Mouse (Mus musculus) MEL (cell line): ENCODE data around the gene Syt9. TPM values are rescaled to one million over a fixed set of nuclear protein-coding genes. Genes with fewer than 3 reads are reported as not detected.

Experiments
- DNase-seq: peaks from one replicate; pipeline ENCODE4 v3.0.0; 2011; ENCODE audit warnings: low read depth, low spot score
- H3K27ac ChIP-seq: 2 replicates; pipeline ENCODE4 v1.5.1; 2012; ENCODE audit warnings: low read depth, mild to moderate bottlenecking, control low read depth, low read length, moderate library complexity; ENCODE audit not compliant: control insufficient read depth
- H3K27me3 ChIP-seq, 2 experiments: fragments of 150-350 bp in 1 of 2; sonication (generic) in 1 of 2; 2 replicates each; pipeline ENCODE4 v1.6.1; 2012; ENCODE audit warnings: low read length in 2 of 2, mild to moderate bottlenecking in 2 of 2, improper control_type of control experiment in 1 of 2, moderate library complexity in 1 of 2; ENCODE audit not compliant: insufficient read depth in 2 of 2, control insufficient read depth in 1 of 2
- H3K36me3 ChIP-seq, 2 experiments: 2 replicates each; pipeline ENCODE4 v1.6.1; 2012 to 2014; ENCODE audit warnings: low read length in 2 of 2, improper control_type of control experiment in 1 of 2, inconsistent platforms in 1 of 2, mild to moderate bottlenecking in 1 of 2; ENCODE audit not compliant: insufficient read depth in 2 of 2, control insufficient read depth in 1 of 2
- H3K4me1 ChIP-seq, 2 experiments: fragments of 150-350 bp in 1 of 2; sonication (generic) in 1 of 2; 2 replicates each; pipeline ENCODE4 v1.6.1; 2012; ENCODE audit warnings: low read length in 2 of 2, improper control_type of control experiment in 1 of 2, mild to moderate bottlenecking in 1 of 2; ENCODE audit not compliant: insufficient read depth in 2 of 2, control insufficient read depth in 1 of 2
- H3K4me3 ChIP-seq, 2 experiments: fragments of 150-350 bp in 1 of 2; sonication (generic) in 1 of 2; 2 replicates each; pipeline ENCODE4 v1.5.1; 2012; ENCODE audit warnings: low read depth in 2 of 2, low read length in 2 of 2, mild to moderate bottlenecking in 2 of 2, moderate library complexity in 2 of 2, control low read depth in 1 of 2, improper control_type of control experiment in 1 of 2; ENCODE audit not compliant: control insufficient read depth in 1 of 2, insufficient read depth in 1 of 2
- H3K79me2 ChIP-seq: 2 replicates; pipeline ENCODE4 v1.6.1; 2012; ENCODE audit warnings: mild to moderate bottlenecking, low read length, moderate library complexity; ENCODE audit not compliant: control insufficient read depth, poor library complexity, insufficient read depth
- H3K9ac ChIP-seq: 2 replicates; pipeline ENCODE4 v1.6.1; 2012; ENCODE audit warnings: low read depth, mild to moderate bottlenecking, control low read depth, low read length, moderate library complexity; ENCODE audit not compliant: control insufficient read depth, poor library complexity, severe bottlenecking
- H3K9me3 ChIP-seq: fragments of 150-350 bp; sonication (generic); replicated peaks from 2 replicates; pipeline ENCODE4 v1.6.1; 2012; ENCODE audit warnings: mild to moderate bottlenecking, low read length, improper control_type of control experiment, moderate library complexity; ENCODE audit not compliant: insufficient read depth
- BHLHE40 ChIP-seq: IDR thresholded peaks from 2 replicates; pipeline ENCODE4 v1.6.1; 2012; ENCODE audit warnings: low read depth, mild to moderate bottlenecking, inconsistent platforms, low read length, improper control_type of control experiment, borderline replicate concordance
- CHD1 ChIP-seq: IDR thresholded peaks from 2 replicates; pipeline ENCODE4 v1.6.1; 2012; ENCODE audit warnings: low read depth, mild to moderate bottlenecking, inconsistent platforms, low read length, improper control_type of control experiment
- CHD2 ChIP-seq: IDR thresholded peaks from 2 replicates; pipeline ENCODE4 v1.6.1; 2011; ENCODE audit warnings: low read length, improper control_type of control experiment
- CTCF ChIP-seq, 3 experiments: IDR thresholded peaks in 2 of 3; conservative IDR thresholded peaks in 1 of 3; 2 replicates each; pipeline ENCODE4 v1.5.1; 2011 to 2012; ENCODE audit warnings: low read length in 3 of 3, low read depth in 2 of 3, mild to moderate bottlenecking in 2 of 3, improper control_type of control experiment in 1 of 3, inconsistent platforms in 1 of 3, mixed read lengths in 1 of 3, moderate library complexity in 1 of 3; ENCODE audit not compliant: control insufficient read depth in 1 of 3, insufficient read depth in 1 of 3, poor library complexity in 1 of 3, severe bottlenecking in 1 of 3
- E2F4 ChIP-seq: IDR thresholded peaks from 2 replicates; pipeline ENCODE4 v1.6.1; 2011; ENCODE audit warnings: low read depth, low read length, improper control_type of control experiment, borderline replicate concordance
- ELF1 ChIP-seq: IDR thresholded peaks from 2 replicates; pipeline ENCODE4 v1.6.1; 2014; ENCODE audit warnings: low read depth, mild to moderate bottlenecking, inconsistent platforms, low read length, improper control_type of control experiment, moderate library complexity
- ETS1 ChIP-seq: IDR thresholded peaks from 2 replicates; pipeline ENCODE4 v1.6.1; 2012; ENCODE audit warnings: low read depth, mild to moderate bottlenecking, inconsistent platforms, low read length, improper control_type of control experiment, moderate library complexity
- HCFC1 ChIP-seq: IDR thresholded peaks from 2 replicates; pipeline ENCODE4 v1.6.1; 2012; ENCODE audit warnings: low read depth, mild to moderate bottlenecking, inconsistent platforms, low read length, improper control_type of control experiment, moderate library complexity
- JUND ChIP-seq: IDR thresholded peaks from 2 replicates; pipeline ENCODE4 v1.6.1; 2011; ENCODE audit warnings: low read depth, mild to moderate bottlenecking, improper control_type of control experiment, low read length
- KAT2A ChIP-seq: conservative IDR thresholded peaks from 2 replicates; pipeline ENCODE4 v1.6.1; 2012; ENCODE audit warnings: low read depth, low read length, improper control_type of control experiment, inconsistent platforms
- MAX ChIP-seq: IDR thresholded peaks from 2 replicates; pipeline ENCODE4 v1.6.1; 2011; ENCODE audit warnings: low read length, improper control_type of control experiment
- MAZ ChIP-seq: IDR thresholded peaks from 2 replicates; pipeline ENCODE4 v1.6.1; 2012; ENCODE audit warnings: low read depth, mild to moderate bottlenecking, inconsistent platforms, low read length, improper control_type of control experiment
- MYB ChIP-seq: IDR thresholded peaks from 2 replicates; pipeline ENCODE4 v1.6.1; 2011; ENCODE audit warnings: mild to moderate bottlenecking, low read depth, low read length, improper control_type of control experiment
- MYC ChIP-seq: IDR thresholded peaks from 2 replicates; pipeline ENCODE4 v1.6.1; 2011; ENCODE audit warnings: low read depth, mild to moderate bottlenecking, low read length, improper control_type of control experiment, moderate library complexity
- NRF1 ChIP-seq: IDR thresholded peaks from 2 replicates; pipeline ENCODE4 v1.6.1; 2014; ENCODE audit warnings: low read depth, mild to moderate bottlenecking, inconsistent platforms, low read length, improper control_type of control experiment, moderate library complexity; ENCODE audit not compliant: poor library complexity, insufficient read depth, severe bottlenecking
- POLR2A ChIP-seq, 2 experiments: IDR thresholded peaks; 2 replicates each; pipeline ENCODE4 v1.6.1; 2011 to 2012; ENCODE audit warnings: low read length in 2 of 2, mild to moderate bottlenecking in 2 of 2, control low read depth in 1 of 2, improper control_type of control experiment in 1 of 2, low read depth in 1 of 2, moderate library complexity in 1 of 2; ENCODE audit not compliant: control insufficient read depth in 1 of 2, insufficient read depth in 1 of 2, poor library complexity in 1 of 2
- POLR2AphosphoS2 ChIP-seq: IDR thresholded peaks from 2 replicates; pipeline ENCODE4 v1.6.1; 2011; ENCODE audit warnings: low read length, improper control_type of control experiment
- POLR2AphosphoS5 ChIP-seq: IDR thresholded peaks from 2 replicates; pipeline ENCODE4 v1.6.1; 2012; ENCODE audit warnings: low read depth, borderline replicate concordance, mild to moderate bottlenecking, inconsistent platforms, low read length, moderate library complexity, mixed read lengths
- RAD21 ChIP-seq: IDR thresholded peaks from 2 replicates; pipeline ENCODE4 v1.6.1; 2011; ENCODE audit warnings: mild to moderate bottlenecking, low read depth, low read length, improper control_type of control experiment
- RCOR1 ChIP-seq: IDR thresholded peaks from 2 replicates; pipeline ENCODE4 v1.6.1; 2012; ENCODE audit warnings: low read depth, mild to moderate bottlenecking, inconsistent platforms, low read length, improper control_type of control experiment
- SIN3A ChIP-seq: IDR thresholded peaks from 2 replicates; pipeline ENCODE4 v1.6.1; 2012; ENCODE audit warnings: low read length, improper control_type of control experiment, inconsistent platforms
- SMC3 ChIP-seq: IDR thresholded peaks from 2 replicates; pipeline ENCODE4 v1.6.1; 2011; ENCODE audit warnings: low read depth, low read length, improper control_type of control experiment
- TBP ChIP-seq: IDR thresholded peaks from 2 replicates; pipeline ENCODE4 v1.8.0; 2011; ENCODE audit warnings: low read depth, low read length, improper control_type of control experiment
- TCF12 ChIP-seq: IDR thresholded peaks from 2 replicates; pipeline ENCODE4 v1.6.1; 2014; ENCODE audit warnings: low read depth, mild to moderate bottlenecking, inconsistent platforms, low read length, improper control_type of control experiment, moderate library complexity
- UBTF ChIP-seq: IDR thresholded peaks from 2 replicates; pipeline ENCODE4 v1.6.1; 2012; ENCODE audit warnings: low read depth, mild to moderate bottlenecking, inconsistent platforms, low read length, improper control_type of control experiment, moderate library complexity, borderline replicate concordance; ENCODE audit not compliant: insufficient read depth
- USF1 ChIP-seq: IDR thresholded peaks from 2 replicates; pipeline ENCODE4 v1.6.1; 2014; ENCODE audit warnings: low read depth, mild to moderate bottlenecking, inconsistent platforms, low read length, improper control_type of control experiment, moderate library complexity
- USF2 ChIP-seq, 2 experiments: IDR thresholded peaks; 2 replicates each; pipeline ENCODE4 v1.6.1; 2011 to 2012; ENCODE audit warnings: improper control_type of control experiment in 2 of 2, low read length in 2 of 2, borderline replicate concordance in 1 of 2, inconsistent platforms in 1 of 2, low read depth in 1 of 2, mild to moderate bottlenecking in 1 of 2; ENCODE audit not compliant: insufficient read depth in 1 of 2
- ZKSCAN1 ChIP-seq: IDR thresholded peaks from 2 replicates; pipeline ENCODE4 v1.6.1; 2012; ENCODE audit warnings: low read depth, mild to moderate bottlenecking, inconsistent platforms, low read length, improper control_type of control experiment, moderate library complexity
- ZMIZ1 ChIP-seq: IDR thresholded peaks from 2 replicates; pipeline ENCODE4 v1.6.1; 2012; ENCODE audit warnings: low read depth, mild to moderate bottlenecking, inconsistent platforms, low read length, improper control_type of control experiment, moderate library complexity
- ZNF384 ChIP-seq: IDR thresholded peaks from 2 replicates; pipeline ENCODE4 v1.6.1; 2012; ENCODE audit warnings: low read depth, mild to moderate bottlenecking, inconsistent platforms, low read length, improper control_type of control experiment
- polyA plus RNA-seq, 2 experiments: library from polyadenylated mRNA; stranded (reverse) in 1 of 2; unstranded in 1 of 2; fragments of >175 nt in 1 of 2; fragments of >200 nt in 1 of 2; gene quantifications; 2 replicates each; pipeline versions ENCODE4 v1.2.1 to v1.2.4; 2012; ENCODE audit warnings: low replicate concordance in 2 of 2, low read depth in 1 of 2; ENCODE audit not compliant: insufficient read length in 2 of 2, insufficient read depth in 1 of 2, missing spikeins in 1 of 2
- total RNA-seq: library from RNA; depleted of rRNA; stranded (reverse); fragments of 300-350 nt; gene quantifications from 2 replicates; pipeline ENCODE4 v1.2.3, GENCODE M21; 2012

Syt9 gene
- total and polyA plus RNA-seq, 3 experiments, result not detected

GRCm38 (mm10) chr7:107594857-107595402 lies 224.4 kb downstream of the Syt9 start, which contains the start of gene Ppfibp2:
Ppfibp2 (plus strand) TSS chr7:107595207.
- H3K79me2 ChIP-seq, result no peaks in the 10 kb centered on the region
- no peaks in the 10 kb centered on the region for H3K27me3 ChIP-seq
- H3K9ac ChIP-seq, result no peak within 1 kb of the TSS
- DNase-seq, result no peak
- no peak for TF ChIP-seq MYB
- no peak for TF ChIP-seq RCOR1
- no peak for TF ChIP-seq POLR2AphosphoS2
- TF ChIP-seq HCFC1, result no peak
- TF ChIP-seq MAZ, result no peak
- no peak for TF ChIP-seq ZNF384
- H3K4me1 ChIP-seq, result no peaks in the 10 kb centered on the region
- no peaks in the 10 kb centered on the region for H3K9me3 ChIP-seq
- no peak within 1 kb of the TSS for H3K4me3 ChIP-seq
- H3K27ac ChIP-seq, result no peak within 1 kb of the TSS
- no peaks in the 10 kb centered on the region for H3K36me3 ChIP-seq

GRCm38 (mm10) chr7:107595426-107595825 lies 224.9 kb downstream of the Syt9 start:
- Histone ChIP-seq H3K27ac (no peak overlapping the region), H3K9ac (no peak overlapping the region)
- no peak for DNase-seq

GRCm38 (mm10) chr7:107596753-107597152 lies 226.2 kb downstream of the Syt9 start:
- Histone ChIP-seq H3K36me3 (no peaks in the 10 kb centered on the region), H3K27me3 (no peaks in the 10 kb centered on the region), H3K79me2 (no peaks in the 10 kb centered on the region), H3K9me3 (no peaks in the 10 kb centered on the region), H3K9ac (no peak overlapping the region), H3K27ac (no peak overlapping the region), H3K4me3 (no peak overlapping the region), H3K4me1 (no peaks in the 10 kb centered on the region)
- no peak for TF ChIP-seq KAT2A
- no peak for TF ChIP-seq MYC
- TF ChIP-seq RAD21, result no peak
- TF ChIP-seq CHD2, result no peak
- TF ChIP-seq ZKSCAN1, result no peak
- no peak for TF ChIP-seq HCFC1
- TF ChIP-seq NRF1, result no peak
- no peak for TF ChIP-seq CHD1
- TF ChIP-seq TCF12, result no peak
- no peak for TF ChIP-seq MAZ
- no peak for TF ChIP-seq MAX
- no peak for TF ChIP-seq SIN3A
- no peak for DNase-seq

More at GRCm38 (mm10) chr7:107595426-107595825, 224.9 kb downstream of the Syt9 start:
- no peaks in the 10 kb centered on the region for H3K4me1 ChIP-seq
- no peak overlapping the region for H3K4me3 ChIP-seq
- TF ChIP-seq ETS1 (no peak), SIN3A (no peak), ZMIZ1 (no peak), CHD1 (no peak), TBP (no peak), CTCF (IDR thresholded peaks at IDR 0.05 in 2 of 3, conservative IDR thresholded peaks at IDR 0.05 in 1 of 3; ENCODE audit: control insufficient read depth in 1 of 3, insufficient read depth in 1 of 3, low read depth in 2 of 3, low read length in 3 of 3, poor library complexity in 1 of 3, severe bottlenecking in 1 of 3) (no peak), POLR2A (IDR thresholded peaks at IDR 0.05; ENCODE audit: control insufficient read depth in 1 of 2, insufficient read depth in 1 of 2, low read depth in 1 of 2, low read length in 2 of 2, poor library complexity in 1 of 2) (no peak), POLR2AphosphoS5 (no peak), ELF1 (no peak), HCFC1 (no peak), E2F4 (no peak), MYC (no peak), USF1 (no peak), BHLHE40 (no peak), POLR2AphosphoS2 (no peak), USF2 (IDR thresholded peaks at IDR 0.05; ENCODE audit: borderline replicate concordance in 1 of 2, insufficient read depth in 1 of 2, low read depth in 1 of 2, low read length in 2 of 2) (no peak), JUND (no peak), MAZ (no peak), SMC3 (no peak), UBTF (no peak)
- TF ChIP-seq, all 39 proteins: peak for 0
- H3K27me3 ChIP-seq, result no peaks in the 10 kb centered on the region
- no peaks in the 10 kb centered on the region for H3K9me3 ChIP-seq
- H3K79me2 ChIP-seq, result no peaks in the 10 kb centered on the region
- no peaks in the 10 kb centered on the region for H3K36me3 ChIP-seq
